Mouse (Mus musculus): ENCODE measurements around the gene Plcb1. TPM values are rescaled to one million over a fixed set of nuclear protein-coding genes. Genes with fewer than 3 reads are reported as not detected.

The Plcb1 gene
- polyA plus RNA-seq, 1 experiment from 2014 or later, result 21.2 TPM

GRCm38 (mm10) chr2:135114501-135115128 lies 328.7 kb downstream of the Plcb1 start:
- H3K27me3 ChIP-seq, result no peaks in the 10 kb centered on the region
- 80% methylated on average over 3 of the region's 3 CpGs for WGBS
- no peaks in the 10 kb centered on the region for H3K36me3 ChIP-seq
- no peak overlapping the region for H3K27ac ChIP-seq
- no peaks in the 10 kb centered on the region for H3K9me3 ChIP-seq
- H3K4me1 ChIP-seq (replicated peaks), result no peaks in the 10 kb centered on the region
- no peak overlapping the region for H3K4me3 ChIP-seq (replicated peaks)
- no peak overlapping the region for H3K9ac ChIP-seq (replicated peaks)
- ATAC-seq, result no peak
- H3K4me2 ChIP-seq (replicated peaks), result no peak overlapping the region

GRCm38 (mm10) chr2:135123057-135123456 lies 337.2 kb downstream of the Plcb1 start:
- no peak overlapping the region for H3K4me3 ChIP-seq (replicated peaks)
- no peaks in the 10 kb centered on the region for H3K36me3 ChIP-seq
- H3K9ac ChIP-seq (replicated peaks), result no peak overlapping the region
- WGBS, result 89% methylated on average over 4 of the region's 4 CpGs
- ATAC-seq, result no peak
- H3K27ac ChIP-seq, result no peak overlapping the region
- no peaks in the 10 kb centered on the region for H3K4me1 ChIP-seq (replicated peaks)
- no peak overlapping the region for H3K4me2 ChIP-seq (replicated peaks)
- H3K27me3 ChIP-seq, result no peaks in the 10 kb centered on the region
- no peaks in the 10 kb centered on the region for H3K9me3 ChIP-seq

GRCm38 (mm10) chr2:135123695-135124343 lies 338.0 kb downstream of the Plcb1 start:
- Histone ChIP-seq H3K4me2 (replicated peaks) (no peak overlapping the region), H3K27me3 (no peaks in the 10 kb centered on the region), H3K36me3 (no peaks in the 10 kb centered on the region), H3K4me1 (replicated peaks) (no peaks in the 10 kb centered on the region), H3K4me3 (replicated peaks) (no peak overlapping the region), H3K9ac (replicated peaks) (no peak overlapping the region), H3K27ac (no peak overlapping the region), H3K9me3 (no peaks in the 10 kb centered on the region)
- 0 out of 2 replicates have a peak, but pooled peaks have one; percentile 24 for ATAC-seq
- WGBS, result 92% methylated on average over 4 of the region's 4 CpGs

GRCm38 (mm10) chr2:135140576-135140975 lies 354.7 kb downstream of the Plcb1 start:
- Histone ChIP-seq H3K4me3 (replicated peaks) (no peak overlapping the region), H3K9me3 (no peaks in the 10 kb centered on the region), H3K9ac (replicated peaks) (no peak overlapping the region), H3K4me1 (replicated peaks) (peaks cover 10% of the 10 kb centered on the region), H3K27me3 (no peaks in the 10 kb centered on the region), H3K36me3 (no peaks in the 10 kb centered on the region), H3K4me2 (replicated peaks) (0 out of 2 replicates have a peak overlapping the region, but pooled peaks have one; percentile 16), H3K27ac (no peak overlapping the region)
- 0 out of 2 replicates have a peak, but pooled peaks have one; percentile 53 for ATAC-seq
- 9% methylated on average over 8 of the region's 8 CpGs for WGBS

GRCm38 (mm10) chr2:135152289-135152688 lies 366.4 kb downstream of the Plcb1 start:
- ATAC-seq, result no peak

GRCm38 (mm10) chr2:135153248-135153647 lies 367.4 kb downstream of the Plcb1 start:
- H3K27ac ChIP-seq, result no peak overlapping the region
- no peak overlapping the region for H3K4me3 ChIP-seq (replicated peaks)
- no peak overlapping the region for H3K4me2 ChIP-seq (replicated peaks)
- no peaks in the 10 kb centered on the region for H3K9me3 ChIP-seq
- H3K4me1 ChIP-seq (replicated peaks), result peaks cover 4% of the 10 kb centered on the region; the same call in 1 of the 2 replicates
- H3K27me3 ChIP-seq, result no peaks in the 10 kb centered on the region
- no peak overlapping the region for H3K9ac ChIP-seq (replicated peaks)
- ATAC-seq, result no peak
- H3K36me3 ChIP-seq, result no peaks in the 10 kb centered on the region
- WGBS, result 77% methylated on average over 4 of the region's 4 CpGs

More at GRCm38 (mm10) chr2:135152289-135152688, 366.4 kb downstream of the Plcb1 start:
- no peak overlapping the region for H3K4me3 ChIP-seq (replicated peaks)
- H3K4me2 ChIP-seq (replicated peaks), result no peak overlapping the region
- H3K4me1 ChIP-seq (replicated peaks), result peaks cover 4% of the 10 kb centered on the region; the same call in 1 of the 2 replicates
- WGBS, result 92% methylated on average over 7 of the region's 7 CpGs
- H3K27ac ChIP-seq, result no peak overlapping the region
- H3K9me3 ChIP-seq, result no peaks in the 10 kb centered on the region
- no peak overlapping the region for H3K9ac ChIP-seq (replicated peaks)
- H3K36me3 ChIP-seq, result no peaks in the 10 kb centered on the region
- H3K27me3 ChIP-seq, result no peaks in the 10 kb centered on the region

GRCm38 (mm10) chr2:135156055-135156454 lies 370.2 kb downstream of the Plcb1 start:
- 84% methylated on average over 7 of the region's 7 CpGs for WGBS

GRCm38 (mm10) chr2:135157961-135158360 lies 372.1 kb downstream of the Plcb1 start:
- H3K9me3 ChIP-seq, result no peaks in the 10 kb centered on the region
- H3K4me3 ChIP-seq (replicated peaks), result no peak overlapping the region
- no peaks in the 10 kb centered on the region for H3K27me3 ChIP-seq
- no peak for ATAC-seq
- H3K9ac ChIP-seq (replicated peaks), result no peak overlapping the region
- 97% methylated on average over 2 of the region's 2 CpGs for WGBS
- no peak overlapping the region for H3K4me2 ChIP-seq (replicated peaks)
- no peak overlapping the region for H3K27ac ChIP-seq
- H3K36me3 ChIP-seq, result no peaks in the 10 kb centered on the region
- peaks cover 3% of the 10 kb centered on the region; the same call in 1 of the 2 replicates for H3K4me1 ChIP-seq (replicated peaks)

More at GRCm38 (mm10) chr2:135156055-135156454, 370.2 kb downstream of the Plcb1 start:
- no peaks in the 10 kb centered on the region for H3K36me3 ChIP-seq
- no peak overlapping the region for H3K9ac ChIP-seq (replicated peaks)
- ATAC-seq, result no peak
- H3K9me3 ChIP-seq, result no peaks in the 10 kb centered on the region
- H3K4me3 ChIP-seq (replicated peaks), result no peak overlapping the region
- no peak overlapping the region for H3K27ac ChIP-seq
- H3K4me1 ChIP-seq (replicated peaks), result peaks cover 4% of the 10 kb centered on the region; the same call in 1 of the 2 replicates
- no peaks in the 10 kb centered on the region for H3K27me3 ChIP-seq
- no peak overlapping the region for H3K4me2 ChIP-seq (replicated peaks)

GRCm38 (mm10) chr2:135161673-135162072 lies 375.8 kb downstream of the Plcb1 start:
- Histone ChIP-seq H3K27ac (no peak overlapping the region), H3K4me3 (replicated peaks) (no peak overlapping the region), H3K27me3 (no peaks in the 10 kb centered on the region), H3K4me2 (replicated peaks) (no peak overlapping the region), H3K36me3 (no peaks in the 10 kb centered on the region), H3K9me3 (no peaks in the 10 kb centered on the region), H3K4me1 (replicated peaks) (no peaks in the 10 kb centered on the region), H3K9ac (replicated peaks) (no peak overlapping the region)
- WGBS, result 87% methylated on average over 4 of the region's 4 CpGs
- no peak for ATAC-seq

GRCm38 (mm10) chr2:135165512-135165911 lies 379.6 kb downstream of the Plcb1 start:
- Histone ChIP-seq H3K9ac (replicated peaks) (no peak overlapping the region), H3K36me3 (no peaks in the 10 kb centered on the region), H3K27ac (no peak overlapping the region), H3K9me3 (no peaks in the 10 kb centered on the region), H3K4me3 (replicated peaks) (no peak overlapping the region), H3K4me2 (replicated peaks) (no peak overlapping the region), H3K4me1 (replicated peaks) (no peaks in the 10 kb centered on the region), H3K27me3 (no peaks in the 10 kb centered on the region)
- no peak for ATAC-seq
- WGBS, result 77% methylated on average over 3 of the region's 3 CpGs

GRCm38 (mm10) chr2:135175544-135175943 lies 389.7 kb downstream of the Plcb1 start:
- ATAC-seq, result no peak
- H3K4me1 ChIP-seq (replicated peaks), result no peaks in the 10 kb centered on the region
- 83% methylated on average over 4 of the region's 4 CpGs for WGBS
- H3K4me2 ChIP-seq (replicated peaks), result no peak overlapping the region
- no peak overlapping the region for H3K4me3 ChIP-seq (replicated peaks)
- H3K36me3 ChIP-seq, result no peaks in the 10 kb centered on the region
- H3K27ac ChIP-seq, result no peak overlapping the region
- H3K27me3 ChIP-seq, result no peaks in the 10 kb centered on the region
- no peak overlapping the region for H3K9ac ChIP-seq (replicated peaks)
- H3K9me3 ChIP-seq, result no peaks in the 10 kb centered on the region

- no peaks in the 10 kb centered on the region for H3K9me3 ChIP-seq
- H3K9ac ChIP-seq (replicated peaks), result no peak overlapping the region
- peak; percentile 82; the same call in 1 of the 2 replicates for ATAC-seq
- no peaks in the 10 kb centered on the region for H3K27me3 ChIP-seq
- no peak overlapping the region for H3K4me2 ChIP-seq (replicated peaks)
- H3K36me3 ChIP-seq, result no peaks in the 10 kb centered on the region
- whole genome bisulfite sequencing, result 42% methylated on average over 6 of the region's 6 CpGs
- 0 out of 2 replicates have a peak overlapping the region, but pooled peaks have one; percentile 35 for H3K27ac ChIP-seq
- no peak overlapping the region for H3K4me3 ChIP-seq (replicated peaks)
- peaks cover 7% of the 10 kb centered on the region for H3K4me1 ChIP-seq (replicated peaks)
Observed at GRCm38 (mm10) chr2:135187659-135188058, 401.8 kb downstream of the Plcb1 start.
